Mouse (Mus musculus): Measurements from ENCODE around the gene Krt79.

DNA sequence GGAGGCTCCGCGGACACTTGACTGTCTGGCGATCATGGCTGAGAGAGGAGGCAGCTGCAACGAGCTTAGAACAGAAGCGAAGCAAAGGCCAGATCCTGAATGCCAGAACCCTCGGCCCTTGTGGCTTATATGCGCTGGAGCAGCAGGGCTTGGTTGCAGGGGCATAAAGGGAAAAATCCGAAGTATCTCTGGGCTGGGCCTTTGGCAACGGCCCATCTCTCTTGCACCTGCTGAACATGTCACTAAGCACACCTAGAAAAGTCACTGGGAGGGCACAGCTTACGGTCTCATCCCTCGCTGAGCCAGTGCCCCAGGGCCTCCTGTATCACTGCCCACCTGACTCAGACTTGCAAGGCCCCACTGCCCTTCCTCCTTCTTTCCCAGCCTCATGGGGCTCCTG lies 15.5 kb downstream of the Krt79 start, which contains the start of gene Krt4:
- no peak for TF ChIP-seq CTCF (IDR thresholded peaks at IDR 0.05; ENCODE audit: extremely low read depth, insufficient read length, insufficient replicate concordance, low read depth, low read length)
- TF ChIP-seq POLR2A (IDR thresholded peaks at IDR 0.05; ENCODE audit: low read depth, low read length) = no peak
